33 mouse cellular contexts compared by ENCODE assay signal in the genomic region with DNA sequence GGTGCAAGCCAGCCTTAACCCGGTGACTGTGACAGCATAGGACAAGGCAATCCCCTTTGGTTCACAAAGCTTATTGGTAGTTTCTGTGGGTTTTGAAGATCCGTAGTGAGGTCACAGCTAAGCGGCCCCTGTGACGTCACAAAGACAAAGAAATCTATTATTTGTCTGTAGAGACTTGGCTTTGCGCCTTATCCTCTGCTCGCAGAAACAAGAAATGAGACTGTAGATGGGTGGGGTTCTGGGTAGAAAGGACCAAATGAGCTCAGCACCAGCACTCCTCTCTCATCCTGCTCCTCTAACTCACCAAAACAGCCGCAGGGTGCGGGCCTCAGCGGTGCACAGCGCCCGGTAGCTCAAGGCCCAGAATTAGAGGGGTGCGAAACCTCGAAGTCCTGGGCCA. TPM values are rescaled to one million over a fixed set of nuclear protein-coding genes. Genes with fewer than 3 reads are reported as not detected.
DNase-seq lines count a peak whose midpoint lies in the region; ATAC-seq and TF ChIP-seq lines count a peak whose summit lies in the region.
"Had no signal": no experiment of that assay in that cellular context is flagged by ENCODE, and none has a peak within 500 bp of the region (broad histone marks: within the 10 kb centered on the region; RNA-seq: fewer than 3 reads in every experiment).

No protein-coding gene starts in this region.

- DNase-seq in liver, embryonic 13.5 days, result no peak
- DNase-seq in CH12.LX (ENCODE audit: extremely low read depth), result peak; percentile 52
- no peak for DNase-seq in kidney, adult 9 months
- no peak for DNase-seq in thymus, postnatal 10 days (ENCODE audit: low spot score in 2 of 2)
- DNase-seq: adrenal gland, adult 8-10 months; cerebellum, adult 2 months; cerebellum, postnatal 36 days; gastrocnemius, postnatal 14 days; heart, adult 11 months; kidney, postnatal 36 days; midbrain, embryonic 14.5 days; retina, postnatal 1 day; right cerebral cortex, postnatal 25 days; thymus, adult 18-20 months; thymus, postnatal 4 days had no signal

- no peak overlapping the region for H3K27ac ChIP-seq in liver, embryonic 13.5 days
- H3K27ac ChIP-seq in liver, embryonic 12.5 days, result no peak overlapping the region
- H3K27ac ChIP-seq in CH12.LX (ENCODE audit: insufficient read depth, low read depth) (no peak overlapping the region), ES-Bruce4 (ENCODE audit: insufficient read depth, low read length) (peak overlapping the region; percentile 82)
- H3K27ac ChIP-seq in intestine, embryonic 16.5 days (ENCODE audit: low read length), result no peak overlapping the region
- H3K27ac ChIP-seq: embryonic facial prominence, embryonic 15.5 days; forebrain, embryonic 15.5 days; limb, embryonic 13.5 days; liver, embryonic 14.5 days; lung, embryonic 15.5 days; neural tube, embryonic 13.5 days had no signal

- no peak for TF ChIP-seq RAD21 in CH12.LX (IDR thresholded peaks at IDR 0.05; ENCODE audit: low read depth, low read length)

- no peaks in the 10 kb centered on the region for H3K9me3 ChIP-seq in liver, embryonic 13.5 days (replicated peaks)
- no peaks in the 10 kb centered on the region for H3K9me3 ChIP-seq in liver, embryonic 12.5 days (replicated peaks)
- H3K9me3 ChIP-seq in CH12.LX (replicated peaks; ENCODE audit: low read length) (no peaks in the 10 kb centered on the region), ES-Bruce4 (replicated peaks; ENCODE audit: control insufficient read depth, insufficient read depth, low read length, poor library complexity, severe bottlenecking) (no peaks in the 10 kb centered on the region)
- H3K9me3 ChIP-seq in intestine, embryonic 16.5 days (ENCODE audit: control insufficient read depth, low read length), result no peaks in the 10 kb centered on the region
- H3K9me3 ChIP-seq: embryonic facial prominence, embryonic 15.5 days; forebrain, embryonic 15.5 days; G1E; limb, embryonic 13.5 days; lung, embryonic 15.5 days; neural tube, embryonic 13.5 days had no signal

- H3K79me2 ChIP-seq in CH12.LX (replicated peaks; ENCODE audit: control insufficient read depth, extremely low read depth, insufficient read depth, poor library complexity, severe bottlenecking), result peaks cover 18% of the 10 kb centered on the region

- 0 out of 2 replicates have a peak, but pooled peaks have one; percentile 14 for ATAC-seq in liver, embryonic 13.5 days (ENCODE audit: low read depth)
- no peak for ATAC-seq in liver, embryonic 12.5 days
- ATAC-seq in intestine, embryonic 16.5 days, result peak; percentile 15; the same call in 1 of the 2 replicates
- ATAC-seq: activated CD4-positive, CD25-positive, alpha-beta regulatory T cell, adult 4 months; forebrain, embryonic 15.5 days; Patski had no signal

- TF ChIP-seq CTCF in CH12.LX (conservative IDR thresholded peaks at IDR 0.05 in 1 of 2, IDR thresholded peaks at IDR 0.05 in 1 of 2; ENCODE audit: low read depth in 2 of 2, low read length in 2 of 2) (no peak), ES-Bruce4 (IDR thresholded peaks at IDR 0.05; ENCODE audit: low read depth, low read length) (no peak)

- in situ Hi-C loops in CH12.LX (cut with MboI; ENCODE audit: low pct_ligation_motif_present, low pct_unique_long_range_greater_than_20kb, low sequenced_read_pairs), result no loop called here

- H3K4me3 ChIP-seq in liver, embryonic 13.5 days (replicated peaks), result no peak overlapping the region
- no peak overlapping the region for H3K4me3 ChIP-seq in liver, embryonic 12.5 days
- H3K4me3 ChIP-seq in CH12.LX (replicated peaks in 1 of 3; ENCODE audit: low read depth in 2 of 3, low read length in 2 of 3, poor library complexity in 1 of 3) (no peak overlapping the region), ES-Bruce4 (ENCODE audit: low read depth, low read length) (no peak overlapping the region)
- H3K4me3 ChIP-seq in intestine, embryonic 16.5 days (ENCODE audit: low read length), result no peak overlapping the region
- H3K4me3 ChIP-seq: embryonic facial prominence, embryonic 15.5 days; forebrain, embryonic 15.5 days; limb, embryonic 13.5 days; lung, embryonic 15.5 days; myocyte; neural tube, embryonic 13.5 days had no signal

- TF ChIP-seq EP300 in CH12.LX (IDR thresholded peaks at IDR 0.05; ENCODE audit: low read length) (no peak), ES-Bruce4 (IDR thresholded peaks at IDR 0.05; ENCODE audit: insufficient read depth, low read depth, low read length) (no peak)

- no peak for TF ChIP-seq POLR2A in CH12.LX (IDR thresholded peaks at IDR 0.05; ENCODE audit: low read depth, low read length)
- no peak for TF ChIP-seq POLR2A in ES-Bruce4 (IDR thresholded peaks at IDR 0.05; ENCODE audit: insufficient read depth, low read length)

- no peaks in the 10 kb centered on the region for H3K27me3 ChIP-seq in liver, embryonic 13.5 days
- no peaks in the 10 kb centered on the region for H3K27me3 ChIP-seq in liver, embryonic 12.5 days (replicated peaks)
- H3K27me3 ChIP-seq in CH12.LX (replicated peaks) (no peaks in the 10 kb centered on the region), ES-Bruce4 (ENCODE audit: control insufficient read depth, insufficient read depth, low read length, poor library complexity, severe bottlenecking) (no peaks in the 10 kb centered on the region)
- H3K27me3 ChIP-seq in intestine, embryonic 16.5 days (replicated peaks; ENCODE audit: control insufficient read depth, insufficient read depth, low read length), result no peaks in the 10 kb centered on the region
- H3K27me3 ChIP-seq: embryonic facial prominence, embryonic 15.5 days; forebrain, embryonic 15.5 days; limb, embryonic 13.5 days; lung, embryonic 15.5 days; neural tube, embryonic 13.5 days; Patski had no signal

- H3K9ac ChIP-seq in liver, embryonic 13.5 days, result no peak overlapping the region
- no peak overlapping the region for H3K9ac ChIP-seq in liver, embryonic 12.5 days
- H3K9ac ChIP-seq in CH12.LX (ENCODE audit: insufficient read depth, low read depth) (no peak overlapping the region), ES-Bruce4 (ENCODE audit: low read depth, poor library complexity, severe bottlenecking) (peak overlapping the region; percentile 43)
- H3K9ac ChIP-seq in intestine, embryonic 16.5 days (ENCODE audit: low read depth, low read length), result no peak overlapping the region
- H3K9ac ChIP-seq: embryonic facial prominence, embryonic 15.5 days; forebrain, embryonic 15.5 days; limb, embryonic 13.5 days; liver, embryonic 14.5 days; lung, embryonic 15.5 days had no signal

- WGBS in liver, embryonic 13.5 days (ENCODE audit: insufficient replicate concordance), result 72% methylated on average over 13 of the region's 13 CpGs
- 68% methylated on average over 13 of the region's 13 CpGs for WGBS in liver, embryonic 12.5 days (ENCODE audit: insufficient replicate concordance)
- 78% methylated on average over 13 of the region's 13 CpGs for WGBS in intestine, embryonic 16.5 days

- dilution Hi-C loops in CH12.LX (cut with MboI; ENCODE audit: extremely low pct_ligation_motif_present, extremely low pct_unique_long_range_greater_than_20kb, low sequenced_read_pairs), result no loop called here

- peaks cover 49% of the 10 kb centered on the region for H3K36me3 ChIP-seq in liver, embryonic 13.5 days
- H3K36me3 ChIP-seq in liver, embryonic 12.5 days, result peaks cover 51% of the 10 kb centered on the region
- H3K36me3 ChIP-seq in CH12.LX (replicated peaks in 1 of 2; ENCODE audit: control insufficient read depth in 1 of 2, insufficient read depth in 1 of 2, low read length in 1 of 2) (peaks cover 47 to 58% of the 10 kb centered on the region in 2 experiments), ES-Bruce4 (ENCODE audit: control insufficient read depth, insufficient read depth, low read length, poor library complexity, severe bottlenecking) (peaks cover 37% of the 10 kb centered on the region)
- H3K36me3 ChIP-seq in intestine, embryonic 16.5 days (ENCODE audit: control insufficient read depth, insufficient read depth, low read length), result peaks cover 18% of the 10 kb centered on the region; the same call in 1 of the 2 replicates

- H3K4me2 ChIP-seq in liver, embryonic 13.5 days, result no peak overlapping the region
- H3K4me2 ChIP-seq in liver, embryonic 12.5 days, result no peak overlapping the region
- H3K4me2 ChIP-seq in CH12.LX (ENCODE audit: insufficient read depth, low read depth, poor library complexity, severe bottlenecking), result no peak overlapping the region
- no peak overlapping the region for H3K4me2 ChIP-seq in intestine, embryonic 16.5 days (ENCODE audit: low read depth, low read length)
- H3K4me2 ChIP-seq: embryonic facial prominence, embryonic 15.5 days; forebrain, embryonic 15.5 days; heart, embryonic 11.5 days; limb, embryonic 13.5 days; lung, embryonic 15.5 days; neural tube, embryonic 13.5 days had no signal

- peaks cover 37% of the 10 kb centered on the region for H3K4me1 ChIP-seq in liver, embryonic 13.5 days (replicated peaks)
- peaks cover 26% of the 10 kb centered on the region for H3K4me1 ChIP-seq in liver, embryonic 12.5 days
- H3K4me1 ChIP-seq in CH12.LX (ENCODE audit: control insufficient read depth in 1 of 2, insufficient read depth in 2 of 2) (peaks cover 5 to 35% of the 10 kb centered on the region in 2 experiments), ES-Bruce4 (ENCODE audit: control insufficient read depth, insufficient read depth, low read length) (no peaks in the 10 kb centered on the region)
- peaks cover 4% of the 10 kb centered on the region; the same call in 1 of the 2 replicates for H3K4me1 ChIP-seq in intestine, embryonic 16.5 days (ENCODE audit: control insufficient read depth, insufficient read depth, low read length)

RNA-seq across cellular contexts. Expression of gene 1700001P01Rik, which starts 0.5 kb away (rescaled TPM):
- 0.19 and 0.22 TPM in 2 replicates for polyA plus RNA-seq in liver, embryonic 13.5 days (2015; fragmentation: Nextera tagmentation; extraction: Ambion mirVana)
- not detected in 2 replicates for polyA plus RNA-seq in liver, embryonic 12.5 days (2016; fragmentation: Nextera tagmentation; extraction: Ambion mirVana)
- total RNA-seq in CH12.LX (2012; rRNA removed) (0.47 and 0.50 TPM in 2 replicates), CH12.LX (2014; rRNA removed) (not detected in 2 replicates)
- polyA plus RNA-seq in CH12.LX (2012; ENCODE audit: insufficient read length, low read depth) (0.41 TPM in 1 of 2 replicates, not detected in the other), ES-Bruce4 (2011; ENCODE audit: insufficient read depth, insufficient read length, low read depth, missing spikeins) (0.99 TPM in 1 of 2 replicates, not detected in the other)
- polyA plus RNA-seq in intestine, embryonic 16.5 days (2015; fragmentation: Nextera tagmentation; extraction: Ambion mirVana), result not detected in 2 replicates
- total RNA-seq: gastrocnemius, postnatal 14 days; hematopoietic stem cell, adult 5-6 weeks had no signal
- polyA plus RNA-seq: heart, embryonic 11.5 days; heart, postnatal 0 days; kidney, embryonic 14.5 days; midbrain, embryonic 14.5 days; spleen, adult 2 months had no signal

RNA-seq across cellular contexts. Expression of gene Rpl23, which starts 7.1 kb away (rescaled TPM):
- polyA plus RNA-seq in liver, embryonic 13.5 days (2015; fragmentation: Nextera tagmentation; extraction: Ambion mirVana), result 436 and 468 TPM in 2 replicates
- 462 and 473 TPM in 2 replicates for polyA plus RNA-seq in liver, embryonic 12.5 days (2016; fragmentation: Nextera tagmentation; extraction: Ambion mirVana)
- total RNA-seq in CH12.LX (2012; rRNA removed) (2,073 and 2,338 TPM in 2 replicates), CH12.LX (2014; rRNA removed) (1,878 and 2,226 TPM in 2 replicates)
- polyA plus RNA-seq in CH12.LX (2012; ENCODE audit: insufficient read length, low read depth) (1,387 and 2,564 TPM in 2 replicates), ES-Bruce4 (2011; ENCODE audit: insufficient read depth, insufficient read length, low read depth, missing spikeins) (777 and 842 TPM in 2 replicates)
- polyA plus RNA-seq in intestine, embryonic 16.5 days (2015; fragmentation: Nextera tagmentation; extraction: Ambion mirVana), result 466 and 491 TPM in 2 replicates

RNA-seq across cellular contexts. Expression of gene Cwc25, which starts 8.8 kb away (rescaled TPM):
- polyA plus RNA-seq in liver, embryonic 13.5 days (2015; fragmentation: Nextera tagmentation; extraction: Ambion mirVana), result 7.0 and 7.7 TPM in 2 replicates
- polyA plus RNA-seq in liver, embryonic 12.5 days (2016; fragmentation: Nextera tagmentation; extraction: Ambion mirVana), result 10.7 and 10.9 TPM in 2 replicates
- 16.7 and 17.3 TPM in 2 replicates for total RNA-seq in CH12.LX (2012; rRNA removed)
- total RNA-seq in CH12.LX (2014; rRNA removed), result 19.3 and 19.6 TPM in 2 replicates
- 21.5 and 21.7 TPM in 2 replicates for polyA plus RNA-seq in CH12.LX (2012; ENCODE audit: insufficient read length, low read depth)
- 14.5 and 16.9 TPM in 2 replicates for polyA plus RNA-seq in ES-Bruce4 (2011; ENCODE audit: insufficient read depth, insufficient read length, low read depth, missing spikeins)
- 11.1 and 11.9 TPM in 2 replicates for polyA plus RNA-seq in intestine, embryonic 16.5 days (2015; fragmentation: Nextera tagmentation; extraction: Ambion mirVana)

RNA-seq across cellular contexts. Expression of gene Lasp1, which starts 23.6 kb away (rescaled TPM):
- 27.5 and 31.2 TPM in 2 replicates for polyA plus RNA-seq in liver, embryonic 13.5 days (2015; fragmentation: Nextera tagmentation; extraction: Ambion mirVana)
- 36.9 and 37.6 TPM in 2 replicates for polyA plus RNA-seq in liver, embryonic 12.5 days (2016; fragmentation: Nextera tagmentation; extraction: Ambion mirVana)
- 16.8 and 18.6 TPM in 2 replicates for total RNA-seq in CH12.LX (2012; rRNA removed)
- total RNA-seq in CH12.LX (2014; rRNA removed), result 12.3 and 12.5 TPM in 2 replicates
- polyA plus RNA-seq in CH12.LX (2012; ENCODE audit: insufficient read length, low read depth), result 45.1 and 45.4 TPM in 2 replicates
- 228 and 231 TPM in 2 replicates for polyA plus RNA-seq in ES-Bruce4 (2011; ENCODE audit: insufficient read depth, insufficient read length, low read depth, missing spikeins)
- polyA plus RNA-seq in intestine, embryonic 16.5 days (2015; fragmentation: Nextera tagmentation; extraction: Ambion mirVana), result 141 and 148 TPM in 2 replicates

RNA-seq across cellular contexts. Expression of gene Pip4k2b, which starts 30.7 kb away (rescaled TPM):
- polyA plus RNA-seq in liver, embryonic 13.5 days (2015; fragmentation: Nextera tagmentation; extraction: Ambion mirVana), result 0.88 TPM in 2 replicates
- 0.92 and 1.1 TPM in 2 replicates for polyA plus RNA-seq in liver, embryonic 12.5 days (2016; fragmentation: Nextera tagmentation; extraction: Ambion mirVana)
- total RNA-seq in CH12.LX (2012; rRNA removed), result 28.7 and 30.8 TPM in 2 replicates
- total RNA-seq in CH12.LX (2014; rRNA removed), result 20.3 and 23.3 TPM in 2 replicates
- polyA plus RNA-seq in CH12.LX (2012; ENCODE audit: insufficient read length, low read depth), result 35.4 and 44.0 TPM in 2 replicates
- 35.0 and 36.6 TPM in 2 replicates for polyA plus RNA-seq in ES-Bruce4 (2011; ENCODE audit: insufficient read depth, insufficient read length, low read depth, missing spikeins)
- polyA plus RNA-seq in intestine, embryonic 16.5 days (2015; fragmentation: Nextera tagmentation; extraction: Ambion mirVana), result 0.71 and 0.86 TPM in 2 replicates
